Mouse (Mus musculus): Measurements from ENCODE around the gene Izumo3. TPM values are rescaled to one million over a fixed set of nuclear protein-coding genes. Genes with fewer than 3 reads are reported as not detected.

Izumo3 gene
- not detected in 2 replicates for polyA plus RNA-seq (2012; rRNA removed; ENCODE audit: low replicate concordance)

DNA sequence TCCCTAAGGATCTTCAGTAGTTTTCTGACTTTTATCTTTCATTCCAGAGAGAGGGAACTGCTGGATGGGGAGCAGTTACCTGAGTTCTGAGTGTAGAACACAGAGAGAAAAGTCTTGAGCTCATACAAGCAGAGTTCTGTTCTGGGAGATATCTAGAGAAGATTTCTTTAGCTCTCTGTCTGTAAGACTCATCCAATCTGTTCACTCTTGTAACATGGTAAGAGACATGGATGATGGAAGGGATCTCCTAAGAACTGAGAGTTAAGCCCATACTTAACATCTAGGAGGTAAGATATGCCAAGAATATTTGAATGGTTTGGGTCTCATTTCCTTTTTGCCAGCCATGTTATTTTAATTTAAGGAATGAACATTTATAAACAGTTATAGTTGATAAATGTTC lies at the start of gene Izumo3:
TSS of gene Izumo3 (minus strand) at position 101 of the 400 bp plus-strand sequence.

DNA sequence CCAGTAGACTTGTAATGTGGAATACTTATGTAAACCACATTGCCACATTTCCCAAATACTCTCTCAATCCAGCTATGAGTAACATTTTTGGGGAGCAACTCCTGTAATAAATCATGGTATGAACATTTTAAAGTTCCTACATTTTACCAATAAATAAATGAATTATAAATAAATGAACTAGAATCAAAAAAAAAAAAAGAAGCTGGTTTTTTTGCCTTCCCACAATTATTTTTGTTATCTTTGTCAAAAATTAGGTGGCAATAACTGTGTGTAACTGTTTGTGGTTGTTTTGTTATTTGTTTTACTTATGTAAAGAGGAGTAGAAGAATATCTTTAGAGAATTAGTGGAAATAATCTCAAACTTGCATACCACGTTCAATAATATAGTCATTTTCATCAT lies 44.6 kb upstream of the Izumo3 start, which contains the start of gene Gm12666:
TSS of gene Gm12666 (minus strand) at position 101 of the 400 bp plus-strand sequence.

Other genes with a start within 250 kb of the Izumo3 start
- gene Gm12666, start 44.5 kb upstream of the Izumo3 start, polyA plus RNA-seq (2012; rRNA removed; ENCODE audit: low replicate concordance): not detected in 2 replicates

All from subcutaneous adipose tissue, adult 2 months (tissue).